Mouse (Mus musculus) CH12.LX (cell line): ENCODE data around the gene 1110008L16Rik. TPM values are rescaled to one million over a fixed set of nuclear protein-coding genes. Genes with fewer than 3 reads are reported as not detected.

ENCODE experiments used
- DNase-seq: peaks from one replicate; pipeline ENCODE4 v3.0.0-alpha.2; 2013; ENCODE audit errors: extremely low read depth
- H3K27ac ChIP-seq: 2 replicates; pipeline ENCODE4 v1.5.1; 2012; ENCODE audit warnings: low read depth, mild to moderate bottlenecking, control low read depth, moderate library complexity; ENCODE audit not compliant: insufficient read depth
- H3K27me3 ChIP-seq: replicated peaks from 2 replicates; pipeline ENCODE3; 2012; ENCODE audit warnings: inconsistent platforms
- H3K36me3 ChIP-seq, 2 experiments: replicated peaks in 1 of 2; 2 replicates each; pipeline versions ENCODE3 to v1.6.1; 2012; ENCODE audit warnings: inconsistent platforms in 1 of 2, low read length in 1 of 2, mild to moderate bottlenecking in 1 of 2, mixed read lengths in 1 of 2, moderate library complexity in 1 of 2; ENCODE audit not compliant: control insufficient read depth in 1 of 2, insufficient read depth in 1 of 2
- H3K4me1 ChIP-seq, 2 experiments: 2 replicates each; pipeline ENCODE4 v1.6.1; 2012; ENCODE audit warnings: inconsistent platforms in 1 of 2, moderate library complexity in 1 of 2; ENCODE audit not compliant: insufficient read depth in 2 of 2, control insufficient read depth in 1 of 2
- H3K4me2 ChIP-seq: 2 replicates; pipeline ENCODE4 v1.6.1; 2012; ENCODE audit warnings: low read depth, mild to moderate bottlenecking, control low read depth; ENCODE audit not compliant: poor library complexity, insufficient read depth, severe bottlenecking
- H3K4me3 ChIP-seq, 3 experiments: fragments of 150-350 bp in 1 of 3; sonication (generic) in 1 of 3; replicated peaks in 1 of 3; 2 replicates each; pipeline versions ENCODE3 to v1.5.1; 2011 to 2012; ENCODE audit warnings: low read depth in 2 of 3, low read length in 2 of 3, mild to moderate bottlenecking in 2 of 3, moderate library complexity in 2 of 3, control low read depth in 1 of 3, improper control_type of control experiment in 1 of 3, inconsistent platforms in 1 of 3, mixed read lengths in 1 of 3; ENCODE audit not compliant: poor library complexity in 1 of 3
- H3K79me2 ChIP-seq: replicated peaks from 2 replicates; pipeline ENCODE4 v1.6.1; 2012; ENCODE audit warnings: mild to moderate bottlenecking, moderate library complexity; ENCODE audit not compliant: control insufficient read depth, poor library complexity, insufficient read depth, severe bottlenecking; ENCODE audit errors: extremely low read depth
- H3K9ac ChIP-seq: 2 replicates; pipeline ENCODE4 v1.6.1; 2012; ENCODE audit warnings: low read depth, mild to moderate bottlenecking, control low read depth, moderate library complexity; ENCODE audit not compliant: insufficient read depth
- H3K9me3 ChIP-seq: replicated peaks from 2 replicates; pipeline ENCODE3; 2012; ENCODE audit warnings: low read length, inconsistent platforms, mixed read lengths
- BHLHE40 ChIP-seq: IDR thresholded peaks from 2 replicates; pipeline ENCODE4 v1.6.1; 2011; ENCODE audit warnings: mild to moderate bottlenecking, low read depth, low read length, improper control_type of control experiment
- CHD1 ChIP-seq: IDR thresholded peaks from 2 replicates; pipeline ENCODE4 v1.6.1; 2012; ENCODE audit warnings: low read depth, low read length, improper control_type of control experiment, inconsistent platforms
- CHD2 ChIP-seq: IDR thresholded peaks from 2 replicates; pipeline ENCODE4 v1.6.1; 2011; ENCODE audit warnings: low read length, improper control_type of control experiment
- CTCF ChIP-seq, 2 experiments: IDR thresholded peaks in 1 of 2; conservative IDR thresholded peaks in 1 of 2; 2 replicates each; pipeline ENCODE4 v1.5.1; 2011 to 2012; ENCODE audit warnings: low read depth in 2 of 2, low read length in 2 of 2, improper control_type of control experiment in 1 of 2, inconsistent platforms in 1 of 2, mild to moderate bottlenecking in 1 of 2, moderate library complexity in 1 of 2
- E2F4 ChIP-seq: IDR thresholded peaks from 2 replicates; pipeline ENCODE4 v1.6.1; 2011; ENCODE audit warnings: low read depth, low read length, improper control_type of control experiment; ENCODE audit not compliant: insufficient replicate concordance
- ELF1 ChIP-seq: IDR thresholded peaks from 2 replicates; pipeline ENCODE4 v1.6.1; 2014; ENCODE audit warnings: low read depth, mild to moderate bottlenecking, inconsistent platforms, low read length, improper control_type of control experiment
- ETS1 ChIP-seq: conservative IDR thresholded peaks from 2 replicates; pipeline ENCODE4 v1.6.1; 2012; ENCODE audit warnings: low read depth, mild to moderate bottlenecking, inconsistent platforms, low read length, improper control_type of control experiment, moderate library complexity
- GABPA ChIP-seq: IDR thresholded peaks from 2 replicates; pipeline ENCODE4 v1.6.1; 2012; ENCODE audit warnings: low read depth, low read length, improper control_type of control experiment, inconsistent platforms; ENCODE audit not compliant: insufficient replicate concordance
- IRF4 ChIP-seq: IDR thresholded peaks from 2 replicates; pipeline ENCODE4 v1.6.1; 2014; ENCODE audit warnings: low read depth, mild to moderate bottlenecking, inconsistent platforms, low read length, improper control_type of control experiment
- KAT2A ChIP-seq: IDR thresholded peaks from 2 replicates; pipeline ENCODE4 v1.6.1; 2012; ENCODE audit warnings: low read length, improper control_type of control experiment, inconsistent platforms; ENCODE audit not compliant: insufficient replicate concordance
- MAFK ChIP-seq: IDR thresholded peaks from 2 replicates; pipeline ENCODE4 v1.6.1; 2011; ENCODE audit warnings: low read length, improper control_type of control experiment; ENCODE audit not compliant: insufficient replicate concordance
- MAX ChIP-seq: IDR thresholded peaks from 2 replicates; pipeline ENCODE4 v1.6.1; 2011; ENCODE audit warnings: low read length, improper control_type of control experiment
- MAZ ChIP-seq: IDR thresholded peaks from 2 replicates; pipeline ENCODE4 v1.6.1; 2012; ENCODE audit warnings: low read depth, mild to moderate bottlenecking, inconsistent platforms, low read length, improper control_type of control experiment, moderate library complexity
- MEF2A ChIP-seq: IDR thresholded peaks from 2 replicates; pipeline ENCODE4 v1.6.1; 2014; ENCODE audit warnings: low read depth, mild to moderate bottlenecking, inconsistent platforms, low read length, improper control_type of control experiment, borderline replicate concordance
- MXI1 ChIP-seq: IDR thresholded peaks from 2 replicates; pipeline ENCODE4 v1.6.1; 2011; ENCODE audit warnings: mild to moderate bottlenecking, low read depth, low read length, improper control_type of control experiment
- MYC ChIP-seq: IDR thresholded peaks from 2 replicates; pipeline ENCODE4 v1.6.1; 2011; ENCODE audit warnings: low read depth, mild to moderate bottlenecking, improper control_type of control experiment, low read length
- NRF1 ChIP-seq: IDR thresholded peaks from 2 replicates; pipeline ENCODE4 v1.6.1; 2014; ENCODE audit warnings: low read depth, mild to moderate bottlenecking, inconsistent platforms, low read length, improper control_type of control experiment, moderate library complexity
- PAX5 ChIP-seq: IDR thresholded peaks from 2 replicates; pipeline ENCODE4 v1.6.1; 2012; ENCODE audit warnings: low read length, inconsistent platforms, mixed read lengths
- RAD21 ChIP-seq: IDR thresholded peaks from 2 replicates; pipeline ENCODE4 v1.6.1; 2011; ENCODE audit warnings: low read depth, mild to moderate bottlenecking, low read length, improper control_type of control experiment, moderate library complexity
- RCOR1 ChIP-seq: conservative IDR thresholded peaks from 2 replicates; pipeline ENCODE4 v1.6.1; 2012; ENCODE audit warnings: low read depth, mild to moderate bottlenecking, inconsistent platforms, low read length, improper control_type of control experiment
- SIN3A ChIP-seq: IDR thresholded peaks from 2 replicates; pipeline ENCODE4 v1.6.1; 2012; ENCODE audit warnings: low read length, improper control_type of control experiment, inconsistent platforms
- SMC3 ChIP-seq: IDR thresholded peaks from 2 replicates; pipeline ENCODE4 v1.6.1; 2011; ENCODE audit warnings: low read depth, low read length, improper control_type of control experiment
- TBP ChIP-seq: conservative IDR thresholded peaks from 2 replicates; pipeline ENCODE4 v1.6.1; 2011; ENCODE audit warnings: low read depth, low read length, improper control_type of control experiment
- TCF12 ChIP-seq: IDR thresholded peaks from 2 replicates; pipeline ENCODE4 v1.6.1; 2014; ENCODE audit warnings: low read depth, mild to moderate bottlenecking, inconsistent platforms, low read length, improper control_type of control experiment
- UBTF ChIP-seq: IDR thresholded peaks from 2 replicates; pipeline ENCODE4 v1.6.1; 2012; ENCODE audit warnings: low read depth, mild to moderate bottlenecking, inconsistent platforms, low read length, improper control_type of control experiment, moderate library complexity
- ZC3H11A ChIP-seq: IDR thresholded peaks from 2 replicates; pipeline ENCODE4 v1.6.1; 2012; ENCODE audit warnings: low read depth, mild to moderate bottlenecking, inconsistent platforms, low read length, improper control_type of control experiment
- ZKSCAN1 ChIP-seq: IDR thresholded peaks from 2 replicates; pipeline ENCODE4 v1.6.1; 2012; ENCODE audit warnings: low read depth, inconsistent platforms, low read length, improper control_type of control experiment, borderline replicate concordance
- ZNF384 ChIP-seq: IDR thresholded peaks from 2 replicates; pipeline ENCODE4 v1.6.1; 2012; ENCODE audit warnings: low read depth, low read length, improper control_type of control experiment, inconsistent platforms
- dilution Hi-C: fragments of 300-500 bp; cut with MboI; formaldehyde crosslinking; loops from 2 replicates; pipeline ENCODE4 v1.14.3; 2020; ENCODE audit warnings: low sequenced_read_pairs; ENCODE audit not compliant: extremely low pct_unique_long_range_greater_than_20kb, extremely low pct_ligation_motif_present
- in situ Hi-C: fragments of 300-500 bp; cut with MboI; formaldehyde crosslinking; loops from 3 replicates; pipeline ENCODE4 v1.14.3; 2019; ENCODE audit warnings: low sequenced_read_pairs, low pct_ligation_motif_present, low pct_unique_long_range_greater_than_20kb, mixed read lengths
- polyA plus RNA-seq: library from polyadenylated mRNA; unstranded; fragments of >175 nt; gene quantifications from 2 replicates; pipeline ENCODE4 v1.2.1, GENCODE M21; 2012; ENCODE audit warnings: low read depth; ENCODE audit not compliant: insufficient read length
- total RNA-seq, 2 experiments: library from RNA; depleted of rRNA; stranded (reverse); fragments of 300-350 nt in 1 of 2; fragments of >200 nt in 1 of 2; gene quantifications; 2 replicates each; pipeline ENCODE4 v1.2.3; 2012 to 2014

1110008L16Rik gene
- total and polyA plus RNA-seq, 3 experiments = 25.7 to 32.6 (median 28.9) TPM

GRCm38 (mm10) chr12:55353423-55353822 is 54.0 kb downstream of the 1110008L16Rik start:
- Histone ChIP-seq H3K4me2 (no peak overlapping the region), H3K9me3 (no peaks in the 10 kb centered on the region), H3K36me3 (peaks cover 7 to 41% of the 10 kb centered on the region in 2 experiments), H3K79me2 (no peaks in the 10 kb centered on the region), H3K9ac (no peak overlapping the region), H3K27me3 (no peaks in the 10 kb centered on the region), H3K4me1 (peaks cover 4 to 7% of the 10 kb centered on the region in 2 experiments; a peak in 3 of 4 replicates), H3K4me3 (no peak overlapping the region), H3K27ac (no peak overlapping the region)
- TF ChIP-seq GABPA = no peak
- TF ChIP-seq MAZ = no peak
- TF ChIP-seq MEF2A = no peak
- TF ChIP-seq E2F4 = no peak
- TF ChIP-seq CHD2 = no peak
- TF ChIP-seq ZKSCAN1 = no peak
- no peak for TF ChIP-seq MXI1
- TF ChIP-seq RCOR1 = no peak
- no peak for TF ChIP-seq TBP
- TF ChIP-seq MAFK = no peak
- TF ChIP-seq UBTF = no peak
- no peak for TF ChIP-seq ELF1
- TF ChIP-seq NRF1 = no peak
- TF ChIP-seq MAX = no peak
- no peak for TF ChIP-seq MYC
- TF ChIP-seq CTCF (conservative IDR thresholded peaks at IDR 0.05 in 1 of 2, IDR thresholded peaks at IDR 0.05 in 1 of 2; ENCODE audit: low read depth in 2 of 2, low read length in 2 of 2) = no peak
- no peak for TF ChIP-seq RAD21
- TF ChIP-seq KAT2A = no peak
- TF ChIP-seq ETS1 = no peak
- TF ChIP-seq BHLHE40 = no peak
- dilution Hi-C loops (no loop called here), in situ Hi-C loops (no loop called here)
- no peak for DNase-seq

GRCm38 (mm10) chr12:55354904-55355303 is 55.5 kb downstream of the 1110008L16Rik start:
- Histone ChIP-seq H3K27me3 (no peaks in the 10 kb centered on the region), H3K9ac (no peak overlapping the region), H3K4me3 (no peak overlapping the region), H3K4me1 (peaks cover 4 to 9% of the 10 kb centered on the region in 2 experiments; a peak in 3 of 4 replicates), H3K4me2 (no peak overlapping the region), H3K36me3 (peaks cover 7 to 45% of the 10 kb centered on the region in 2 experiments), H3K27ac (no peak overlapping the region), H3K9me3 (no peaks in the 10 kb centered on the region), H3K79me2 (no peaks in the 10 kb centered on the region)
- no peak for TF ChIP-seq MXI1
- peak; percentile 18 to 84 for TF ChIP-seq CTCF (conservative IDR thresholded peaks at IDR 0.05 in 1 of 2, IDR thresholded peaks at IDR 0.05 in 1 of 2; ENCODE audit: low read depth in 2 of 2, low read length in 2 of 2)
- no peak for TF ChIP-seq PAX5
- no peak for TF ChIP-seq CHD1
- TF ChIP-seq SMC3 = peak; percentile 88
- peak; percentile 67 for TF ChIP-seq ZC3H11A
- no peak for TF ChIP-seq TCF12
- no peak; the same call in 1 of the 2 replicates for TF ChIP-seq ZNF384
- TF ChIP-seq MAX = 0 out of 2 replicates have a peak, but pooled peaks have one; percentile 24
- TF ChIP-seq TBP = no peak
- no peak for TF ChIP-seq UBTF
- no peak for TF ChIP-seq ETS1
- TF ChIP-seq SIN3A = no peak
- TF ChIP-seq MYC = peak; percentile 78
- peak; percentile 12; the same call in 1 of the 2 replicates for TF ChIP-seq IRF4
- TF ChIP-seq RAD21 = peak; percentile 81
- dilution Hi-C loops = no loop called here
- DNase-seq = peak; percentile 55
- in situ Hi-C loops = no loop called here
